Mouse (Mus musculus) heart, postnatal 0 days (tissue): ENCODE measurements around the gene Fmnl1. TPM values are rescaled to one million over a fixed set of nuclear protein-coding genes. Genes with fewer than 3 reads are reported as not detected.

Experiments used
- ATAC-seq: fragments of 200-750 bp; cut with Nextera tagmentation; 2 replicates; pipeline ENCODE4 v1.8.0; 2017; ENCODE audit warnings: low read depth, moderate number of reproducible peaks, moderate library complexity; ENCODE audit not compliant: insufficient read depth
- DNase-seq: peaks from one replicate; pipeline ENCODE4 v3.0.0-alpha.2; 2016; ENCODE audit warnings: low spot score
- H3K27ac ChIP-seq: fragments of 300-500 bp; sonication (generic); 2 replicates; pipeline ENCODE4 v1.5.1; 2014; ENCODE audit warnings: low read depth, mild to moderate bottlenecking
- H3K27me3 ChIP-seq: fragments of 300-500 bp; sonication (generic); 2 replicates; pipeline ENCODE4 v1.6.1; 2014; ENCODE audit warnings: low read length, mixed read lengths; ENCODE audit not compliant: control insufficient read depth, insufficient read depth
- H3K36me3 ChIP-seq: fragments of 300-500 bp; sonication (generic); replicated peaks from 2 replicates; pipeline ENCODE4 v1.6.1; 2014; ENCODE audit warnings: low read length, mixed read lengths; ENCODE audit not compliant: control insufficient read depth, insufficient read depth
- H3K4me1 ChIP-seq: fragments of 300-500 bp; sonication (generic); 2 replicates; pipeline ENCODE4 v1.6.1; 2014; ENCODE audit warnings: antibody characterized with exemption; ENCODE audit not compliant: control insufficient read depth, insufficient read depth
- H3K4me2 ChIP-seq: fragments of 300-500 bp; sonication (generic); 2 replicates; pipeline ENCODE4 v1.6.1; 2014; ENCODE audit warnings: low read depth, mild to moderate bottlenecking, low read length, moderate library complexity
- H3K4me3 ChIP-seq: fragments of 300-500 bp; sonication (generic); 2 replicates; pipeline ENCODE4 v1.5.1; 2014; ENCODE audit warnings: low read depth, low read length
- H3K9ac ChIP-seq: fragments of 300-500 bp; sonication (generic); replicated peaks from 2 replicates; pipeline ENCODE4 v1.6.1; 2014; ENCODE audit warnings: low read depth, low read length, mixed read lengths
- H3K9me3 ChIP-seq: fragments of 300-500 bp; sonication (generic); replicated peaks from 2 replicates; pipeline ENCODE4 v1.6.1; 2016; ENCODE audit warnings: low read length; ENCODE audit not compliant: control insufficient read depth
- CTCF ChIP-seq: IDR thresholded peaks from 2 replicates; pipeline ENCODE4 v1.5.1; 2016; ENCODE audit warnings: antibody characterized with exemption, control low read depth, low read depth
- EP300 ChIP-seq: IDR thresholded peaks from 2 replicates; pipeline ENCODE4 v1.6.1; 2016; ENCODE audit warnings: antibody characterized with exemption, low read depth
- WGBS: fragments of 180-500 bp; shearing (Covaris S2); extraction: QIAGEN DNeasy Blood & Tissue Kit; methylation state at CpG from one replicate; pipeline ENCODE4 v1.1.7; 2014; 5-methylcytosine and 5-hydroxymethylcytosine counted together
- polyA plus RNA-seq: library from polyadenylated mRNA; unstranded; fragments of >200 nt; fragmentation: Nextera tagmentation; extraction: Ambion mirVana; gene quantifications from 2 replicates; pipeline ENCODE4 v1.2.1, GENCODE M21; 2015
- total RNA-seq: library from RNA; depleted of rRNA; stranded (reverse); fragments of >200 nt; gene quantifications from 2 replicates; pipeline ENCODE4 v1.2.3, GENCODE M21; 2014; ENCODE audit warnings: low replicate concordance; rRNA removed

Fmnl1 gene
- total RNA-seq (2.2 and 3.4 TPM in 2 replicates), polyA plus RNA-seq (0.91 and 1.1 TPM in 2 replicates)

DNA sequence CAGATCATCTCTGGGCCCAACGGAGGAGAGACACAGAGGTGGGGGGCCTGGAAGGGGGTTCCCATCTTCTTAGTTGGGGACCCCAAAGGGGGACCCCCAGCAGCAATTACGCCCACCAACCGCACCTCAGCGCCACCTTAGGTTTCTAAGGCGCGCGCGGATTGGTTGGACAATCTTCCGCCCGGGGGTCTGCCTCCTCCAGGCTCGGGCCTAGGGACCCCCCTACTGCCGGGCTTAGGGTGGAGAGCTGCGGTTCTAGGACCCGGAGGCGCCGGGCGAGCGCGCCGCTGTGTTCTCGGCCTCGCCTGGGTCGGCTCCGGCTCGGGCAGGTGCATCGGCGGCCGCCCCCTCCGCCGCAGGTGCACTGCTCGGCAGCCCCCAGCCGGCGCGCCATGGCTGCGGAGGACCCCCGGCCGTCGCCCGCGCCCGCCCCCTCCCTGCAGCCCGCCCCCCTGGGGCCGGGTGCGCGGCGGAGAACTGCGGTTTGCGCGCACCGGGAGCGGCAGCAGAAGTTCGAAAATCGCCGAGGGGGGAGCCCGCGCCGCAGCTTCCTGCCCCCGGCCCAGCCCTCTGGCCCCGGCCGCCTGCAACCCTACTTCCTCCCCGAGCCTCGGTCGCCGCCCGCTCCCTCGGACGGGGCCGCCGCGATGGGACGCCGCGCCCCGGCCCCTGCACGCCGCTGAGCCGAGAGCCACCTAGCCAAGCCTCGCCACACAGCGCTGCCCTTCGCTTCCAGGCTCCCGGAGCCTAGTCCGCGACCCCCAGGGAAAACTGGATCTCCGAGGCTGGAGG lies at the start of gene Fmnl1:
Gene Fmnl1 (plus strand): TSS at position 614 of the 792 bp plus-strand sequence.
- peaks cover 26% of the 10 kb centered on the region for H3K27me3 ChIP-seq
- peak within 1 kb of the TSS; percentile 74 for H3K4me3 ChIP-seq
- 1% methylated on average over 55 of the region's 84 CpGs for WGBS
- TF ChIP-seq CTCF: no peak
- TF ChIP-seq EP300: no peak
- ATAC-seq (peak; percentile 47; the same call in 1 of the 2 replicates), DNase-seq (no peak)
- no peaks in the 10 kb centered on the region for H3K36me3 ChIP-seq
- peak within 1 kb of the TSS; percentile 70 for H3K9ac ChIP-seq
- H3K27ac ChIP-seq: peak within 1 kb of the TSS; percentile 13; the same call in 1 of the 2 replicates
- H3K9me3 ChIP-seq: no peaks in the 10 kb centered on the region
- peak within 1 kb of the TSS; percentile 99 for H3K4me2 ChIP-seq
- 0 out of 2 replicates have a peak, but pooled peaks cover 7% of the 10 kb centered on the region for H3K4me1 ChIP-seq

GRCm38 (mm10) chr11:103131701-103132575 lies 39.0 kb upstream of the Fmnl1 start, which contains the start of gene Hexim2:
Hexim2 (plus strand) TSS chr11:103132429.
- peak; percentile 47 for ATAC-seq
- Histone ChIP-seq H3K4me1 (peaks cover 17% of the 10 kb centered on the region; the same call in 1 of the 2 replicates), H3K9ac (peak within 1 kb of the TSS; percentile 100), H3K4me2 (peak within 1 kb of the TSS; percentile 92), H3K9me3 (no peaks in the 10 kb centered on the region), H3K4me3 (peak within 1 kb of the TSS; percentile 100), H3K27me3 (no peaks in the 10 kb centered on the region), H3K27ac (peak within 1 kb of the TSS; percentile 100), H3K36me3 (no peaks in the 10 kb centered on the region; the same call in 1 of the 2 replicates)
- under 1% methylated on average over 39 of the region's 39 CpGs for WGBS
- peak; percentile 58 for DNase-seq
- no peak for TF ChIP-seq CTCF
- no peak for TF ChIP-seq EP300

GRCm38 (mm10) chr11:103132576-103133455 lies 38.1 kb upstream of the Fmnl1 start:
- Histone ChIP-seq H3K4me2 (peak overlapping the region; percentile 92), H3K36me3 (no peaks in the 10 kb centered on the region; the same call in 1 of the 2 replicates), H3K27me3 (no peaks in the 10 kb centered on the region), H3K4me3 (peak overlapping the region; percentile 100), H3K27ac (peak overlapping the region; percentile 100), H3K9ac (peak overlapping the region; percentile 100), H3K4me1 (peaks cover 17% of the 10 kb centered on the region; the same call in 1 of the 2 replicates), H3K9me3 (no peaks in the 10 kb centered on the region)
- under 1% methylated on average over 38 of the region's 58 CpGs for WGBS
- TF ChIP-seq CTCF: no peak
- peak; percentile 85 for TF ChIP-seq EP300
- DNase-seq (peak; percentile 99), ATAC-seq (peak; percentile 93)

DNA sequence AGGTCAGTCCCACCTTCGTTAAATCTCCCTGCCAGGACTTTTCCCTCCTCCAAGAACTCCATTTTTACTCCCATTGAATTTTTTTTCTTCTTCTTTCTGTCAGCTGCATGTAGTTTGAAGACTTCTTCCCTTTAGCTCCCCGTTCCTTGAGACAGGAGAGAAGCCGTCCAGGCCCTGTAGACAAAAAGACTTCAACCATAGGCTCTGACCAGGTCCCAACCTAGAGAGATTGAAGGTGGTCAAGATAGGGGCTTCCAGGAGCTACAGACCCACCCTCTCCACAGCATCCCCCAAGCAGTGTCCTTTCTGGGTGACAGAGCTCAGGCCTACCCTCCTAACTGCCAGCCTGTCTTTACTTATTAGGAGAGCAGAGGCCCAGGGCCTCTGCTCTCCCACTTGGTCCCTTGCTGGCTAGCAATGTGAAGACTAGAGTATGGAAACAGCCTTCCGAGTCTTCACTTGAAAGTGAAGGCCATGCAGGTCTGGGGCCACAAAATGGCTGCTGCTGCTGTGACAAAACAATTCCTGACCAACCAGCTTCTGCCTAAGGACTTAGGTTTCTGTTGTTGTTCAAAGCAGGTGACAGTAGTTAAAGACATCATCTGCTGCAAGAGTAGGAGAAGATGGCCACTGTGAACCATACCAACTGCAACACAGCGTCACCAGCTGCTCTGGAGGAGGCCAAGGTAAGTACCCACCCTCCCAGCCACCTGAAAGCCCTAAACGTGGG lies 37.3 kb upstream of the Fmnl1 start:
- peak overlapping the region; percentile 86 for H3K27ac ChIP-seq
- DNase-seq (no peak), ATAC-seq (no peak)
- no peaks in the 10 kb centered on the region; the same call in 1 of the 2 replicates for H3K36me3 ChIP-seq
- no peak for TF ChIP-seq CTCF
- TF ChIP-seq EP300: no peak
- WGBS: 52% methylated on average over 6 of the region's 6 CpGs
- H3K4me1 ChIP-seq: peaks cover 17% of the 10 kb centered on the region; the same call in 1 of the 2 replicates
- no peaks in the 10 kb centered on the region for H3K27me3 ChIP-seq
- H3K9ac ChIP-seq: peak overlapping the region; percentile 24
- 0 out of 2 replicates have a peak overlapping the region, but pooled peaks have one; percentile 17 for H3K4me3 ChIP-seq
- H3K4me2 ChIP-seq: peak overlapping the region; percentile 52
- H3K9me3 ChIP-seq: no peaks in the 10 kb centered on the region
